Mouse (Mus musculus) MEL (cell line): ENCODE measurements around the gene Cdk1. TPM values are rescaled to one million over a fixed set of nuclear protein-coding genes. Genes with fewer than 3 reads are reported as not detected.

Experiments used
- DNase-seq: peaks from one replicate; pipeline ENCODE4 v3.0.0; 2011; ENCODE audit warnings: low read depth, low spot score
- H3K27ac ChIP-seq: 2 replicates; pipeline ENCODE4 v1.5.1; 2012; ENCODE audit warnings: low read depth, mild to moderate bottlenecking, control low read depth, low read length, moderate library complexity; ENCODE audit not compliant: control insufficient read depth
- H3K27me3 ChIP-seq, 2 experiments: fragments of 150-350 bp in 1 of 2; sonication (generic) in 1 of 2; 2 replicates each; pipeline ENCODE4 v1.6.1; 2012; ENCODE audit warnings: low read length in 2 of 2, mild to moderate bottlenecking in 2 of 2, improper control_type of control experiment in 1 of 2, moderate library complexity in 1 of 2; ENCODE audit not compliant: insufficient read depth in 2 of 2, control insufficient read depth in 1 of 2
- H3K36me3 ChIP-seq, 2 experiments: 2 replicates each; pipeline ENCODE4 v1.6.1; 2012 to 2014; ENCODE audit warnings: low read length in 2 of 2, improper control_type of control experiment in 1 of 2, inconsistent platforms in 1 of 2, mild to moderate bottlenecking in 1 of 2; ENCODE audit not compliant: insufficient read depth in 2 of 2, control insufficient read depth in 1 of 2
- H3K4me1 ChIP-seq, 2 experiments: fragments of 150-350 bp in 1 of 2; sonication (generic) in 1 of 2; 2 replicates each; pipeline ENCODE4 v1.6.1; 2012; ENCODE audit warnings: low read length in 2 of 2, improper control_type of control experiment in 1 of 2, mild to moderate bottlenecking in 1 of 2; ENCODE audit not compliant: insufficient read depth in 2 of 2, control insufficient read depth in 1 of 2
- H3K4me3 ChIP-seq, 2 experiments: fragments of 150-350 bp in 1 of 2; sonication (generic) in 1 of 2; 2 replicates each; pipeline ENCODE4 v1.5.1; 2012; ENCODE audit warnings: low read depth in 2 of 2, low read length in 2 of 2, mild to moderate bottlenecking in 2 of 2, moderate library complexity in 2 of 2, control low read depth in 1 of 2, improper control_type of control experiment in 1 of 2; ENCODE audit not compliant: control insufficient read depth in 1 of 2, insufficient read depth in 1 of 2
- H3K79me2 ChIP-seq: 2 replicates; pipeline ENCODE4 v1.6.1; 2012; ENCODE audit warnings: mild to moderate bottlenecking, low read length, moderate library complexity; ENCODE audit not compliant: control insufficient read depth, poor library complexity, insufficient read depth
- H3K9ac ChIP-seq: 2 replicates; pipeline ENCODE4 v1.6.1; 2012; ENCODE audit warnings: low read depth, mild to moderate bottlenecking, control low read depth, low read length, moderate library complexity; ENCODE audit not compliant: control insufficient read depth, poor library complexity, severe bottlenecking
- H3K9me3 ChIP-seq: fragments of 150-350 bp; sonication (generic); replicated peaks from 2 replicates; pipeline ENCODE4 v1.6.1; 2012; ENCODE audit warnings: mild to moderate bottlenecking, low read length, improper control_type of control experiment, moderate library complexity; ENCODE audit not compliant: insufficient read depth
- BHLHE40 ChIP-seq: IDR thresholded peaks from 2 replicates; pipeline ENCODE4 v1.6.1; 2012; ENCODE audit warnings: low read depth, mild to moderate bottlenecking, inconsistent platforms, low read length, improper control_type of control experiment, borderline replicate concordance
- CHD1 ChIP-seq: IDR thresholded peaks from 2 replicates; pipeline ENCODE4 v1.6.1; 2012; ENCODE audit warnings: low read depth, mild to moderate bottlenecking, inconsistent platforms, low read length, improper control_type of control experiment
- CHD2 ChIP-seq: IDR thresholded peaks from 2 replicates; pipeline ENCODE4 v1.6.1; 2011; ENCODE audit warnings: low read length, improper control_type of control experiment
- CTCF ChIP-seq, 3 experiments: IDR thresholded peaks in 2 of 3; conservative IDR thresholded peaks in 1 of 3; 2 replicates each; pipeline ENCODE4 v1.5.1; 2011 to 2012; ENCODE audit warnings: low read length in 3 of 3, low read depth in 2 of 3, mild to moderate bottlenecking in 2 of 3, improper control_type of control experiment in 1 of 3, inconsistent platforms in 1 of 3, mixed read lengths in 1 of 3, moderate library complexity in 1 of 3; ENCODE audit not compliant: control insufficient read depth in 1 of 3, insufficient read depth in 1 of 3, poor library complexity in 1 of 3, severe bottlenecking in 1 of 3
- E2F4 ChIP-seq: IDR thresholded peaks from 2 replicates; pipeline ENCODE4 v1.6.1; 2011; ENCODE audit warnings: low read depth, low read length, improper control_type of control experiment, borderline replicate concordance
- ELF1 ChIP-seq: IDR thresholded peaks from 2 replicates; pipeline ENCODE4 v1.6.1; 2014; ENCODE audit warnings: low read depth, mild to moderate bottlenecking, inconsistent platforms, low read length, improper control_type of control experiment, moderate library complexity
- EP300 ChIP-seq, 2 experiments: IDR thresholded peaks; 2 replicates each; pipeline ENCODE4 v1.6.1; 2011; ENCODE audit warnings: improper control_type of control experiment in 2 of 2, low read length in 2 of 2, low read depth in 1 of 2, mild to moderate bottlenecking in 1 of 2
- ETS1 ChIP-seq: IDR thresholded peaks from 2 replicates; pipeline ENCODE4 v1.6.1; 2012; ENCODE audit warnings: low read depth, mild to moderate bottlenecking, inconsistent platforms, low read length, improper control_type of control experiment, moderate library complexity
- GABPA ChIP-seq: IDR thresholded peaks from 2 replicates; pipeline ENCODE4 v1.6.1; 2012; ENCODE audit warnings: low read depth, mild to moderate bottlenecking, inconsistent platforms, low read length, improper control_type of control experiment, moderate library complexity
- JUND ChIP-seq: IDR thresholded peaks from 2 replicates; pipeline ENCODE4 v1.6.1; 2011; ENCODE audit warnings: low read depth, mild to moderate bottlenecking, improper control_type of control experiment, low read length
- KAT2A ChIP-seq: conservative IDR thresholded peaks from 2 replicates; pipeline ENCODE4 v1.6.1; 2012; ENCODE audit warnings: low read depth, low read length, improper control_type of control experiment, inconsistent platforms
- MAFK ChIP-seq: IDR thresholded peaks from 2 replicates; pipeline ENCODE4 v1.6.1; 2011; ENCODE audit warnings: low read depth, mild to moderate bottlenecking, low read length, improper control_type of control experiment, borderline replicate concordance
- MAX ChIP-seq: IDR thresholded peaks from 2 replicates; pipeline ENCODE4 v1.6.1; 2011; ENCODE audit warnings: low read length, improper control_type of control experiment
- MEF2A ChIP-seq: IDR thresholded peaks from 2 replicates; pipeline ENCODE4 v1.6.1; 2014; ENCODE audit warnings: low read depth, mild to moderate bottlenecking, inconsistent platforms, low read length, improper control_type of control experiment; ENCODE audit not compliant: poor library complexity, insufficient replicate concordance, severe bottlenecking; ENCODE audit errors: extremely low read depth
- MXI1 ChIP-seq: IDR thresholded peaks from 2 replicates; pipeline ENCODE4 v1.6.1; 2011; ENCODE audit warnings: mild to moderate bottlenecking, low read depth, low read length, improper control_type of control experiment
- MYB ChIP-seq: IDR thresholded peaks from 2 replicates; pipeline ENCODE4 v1.6.1; 2011; ENCODE audit warnings: mild to moderate bottlenecking, low read depth, low read length, improper control_type of control experiment
- MYC ChIP-seq: IDR thresholded peaks from 2 replicates; pipeline ENCODE4 v1.6.1; 2011; ENCODE audit warnings: low read depth, mild to moderate bottlenecking, low read length, improper control_type of control experiment, moderate library complexity
- NELFE ChIP-seq: IDR thresholded peaks from 2 replicates; pipeline ENCODE4 v1.6.1; 2011; ENCODE audit warnings: low read depth, low read length, improper control_type of control experiment
- POLR2AphosphoS2 ChIP-seq: IDR thresholded peaks from 2 replicates; pipeline ENCODE4 v1.6.1; 2011; ENCODE audit warnings: low read length, improper control_type of control experiment
- RCOR1 ChIP-seq: IDR thresholded peaks from 2 replicates; pipeline ENCODE4 v1.6.1; 2012; ENCODE audit warnings: low read depth, mild to moderate bottlenecking, inconsistent platforms, low read length, improper control_type of control experiment
- SIN3A ChIP-seq: IDR thresholded peaks from 2 replicates; pipeline ENCODE4 v1.6.1; 2012; ENCODE audit warnings: low read length, improper control_type of control experiment, inconsistent platforms
- SMC3 ChIP-seq: IDR thresholded peaks from 2 replicates; pipeline ENCODE4 v1.6.1; 2011; ENCODE audit warnings: low read depth, low read length, improper control_type of control experiment
- TBP ChIP-seq: IDR thresholded peaks from 2 replicates; pipeline ENCODE4 v1.8.0; 2011; ENCODE audit warnings: low read depth, low read length, improper control_type of control experiment
- TCF12 ChIP-seq: IDR thresholded peaks from 2 replicates; pipeline ENCODE4 v1.6.1; 2014; ENCODE audit warnings: low read depth, mild to moderate bottlenecking, inconsistent platforms, low read length, improper control_type of control experiment, moderate library complexity
- UBTF ChIP-seq: IDR thresholded peaks from 2 replicates; pipeline ENCODE4 v1.6.1; 2012; ENCODE audit warnings: low read depth, mild to moderate bottlenecking, inconsistent platforms, low read length, improper control_type of control experiment, moderate library complexity, borderline replicate concordance; ENCODE audit not compliant: insufficient read depth
- USF1 ChIP-seq: IDR thresholded peaks from 2 replicates; pipeline ENCODE4 v1.6.1; 2014; ENCODE audit warnings: low read depth, mild to moderate bottlenecking, inconsistent platforms, low read length, improper control_type of control experiment, moderate library complexity
- ZC3H11A ChIP-seq: IDR thresholded peaks from 2 replicates; pipeline ENCODE4 v1.6.1; 2012; ENCODE audit warnings: low read depth, mild to moderate bottlenecking, inconsistent platforms, low read length, improper control_type of control experiment
- ZKSCAN1 ChIP-seq: IDR thresholded peaks from 2 replicates; pipeline ENCODE4 v1.6.1; 2012; ENCODE audit warnings: low read depth, mild to moderate bottlenecking, inconsistent platforms, low read length, improper control_type of control experiment, moderate library complexity
- ZNF384 ChIP-seq: IDR thresholded peaks from 2 replicates; pipeline ENCODE4 v1.6.1; 2012; ENCODE audit warnings: low read depth, mild to moderate bottlenecking, inconsistent platforms, low read length, improper control_type of control experiment
- polyA plus RNA-seq, 2 experiments: library from polyadenylated mRNA; stranded (reverse) in 1 of 2; unstranded in 1 of 2; fragments of >175 nt in 1 of 2; fragments of >200 nt in 1 of 2; gene quantifications; 2 replicates each; pipeline versions ENCODE4 v1.2.1 to v1.2.4; 2012; ENCODE audit warnings: low replicate concordance in 2 of 2, low read depth in 1 of 2; ENCODE audit not compliant: insufficient read length in 2 of 2, insufficient read depth in 1 of 2, missing spikeins in 1 of 2
- total RNA-seq: library from RNA; depleted of rRNA; stranded (reverse); fragments of 300-350 nt; gene quantifications from 2 replicates; pipeline ENCODE4 v1.2.3, GENCODE M21; 2012

Cdk1 gene
- total and polyA plus RNA-seq, 3 experiments: 223 to 562 (median 311) TPM

GRCm38 (mm10) chr10:69341570-69342227 lies 11.0 kb downstream of the Cdk1 start:
- H3K4me3 ChIP-seq: no peak overlapping the region
- TF ChIP-seq CHD2 (no peak), E2F4 (no peak), POLR2AphosphoS2 (no peak), ETS1 (no peak), ZC3H11A (no peak), ZKSCAN1 (no peak), ELF1 (no peak), ZNF384 (no peak), JUND (no peak), RCOR1 (no peak), MAX (no peak), SMC3 (no peak), EP300 (IDR thresholded peaks at IDR 0.05; ENCODE audit: low read depth in 1 of 2, low read length in 2 of 2) (no peak), SIN3A (no peak), USF1 (no peak), MYC (no peak), KAT2A (no peak), MXI1 (no peak)
- H3K27ac ChIP-seq: no peak overlapping the region
- H3K9me3 ChIP-seq: no peaks in the 10 kb centered on the region
- peaks cover 19% of the 10 kb centered on the region for H3K79me2 ChIP-seq
- H3K4me1 ChIP-seq: no peaks in the 10 kb centered on the region
- no peaks in the 10 kb centered on the region for H3K27me3 ChIP-seq
- no peak for DNase-seq
- no peak overlapping the region for H3K9ac ChIP-seq
- peaks cover 0 to 38% of the 10 kb centered on the region in 2 experiments; a peak in 2 of 4 replicates for H3K36me3 ChIP-seq

DNA sequence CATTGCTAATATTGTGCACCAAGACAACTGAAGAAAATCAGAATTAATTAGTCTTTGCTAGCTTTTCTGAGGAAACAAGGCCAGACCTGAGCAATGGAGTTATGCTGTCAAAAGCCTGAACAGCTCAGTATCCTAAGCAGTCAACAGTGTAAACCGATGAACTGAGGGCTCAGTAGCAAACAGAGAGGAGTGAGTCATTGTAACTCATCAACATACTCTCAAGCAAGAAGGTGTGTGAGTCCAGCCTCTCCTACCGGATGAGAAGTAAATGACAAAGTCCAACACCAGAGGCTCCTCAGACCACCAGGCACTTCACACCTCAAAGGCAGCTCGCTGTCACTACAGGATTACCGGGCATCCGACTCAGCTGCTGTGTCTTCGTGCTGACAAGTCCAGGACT lies 12.7 kb downstream of the Cdk1 start:
- DNase-seq: no peak
- Histone ChIP-seq H3K27me3 (no peaks in the 10 kb centered on the region), H3K4me1 (no peaks in the 10 kb centered on the region), H3K27ac (no peak overlapping the region), H3K36me3 (peaks cover 0 to 34% of the 10 kb centered on the region in 2 experiments; a peak in 2 of 4 replicates), H3K9ac (no peak overlapping the region), H3K79me2 (peaks cover 7% of the 10 kb centered on the region), H3K4me3 (no peak overlapping the region), H3K9me3 (no peaks in the 10 kb centered on the region)
- TF ChIP-seq USF1 (no peak), TCF12 (no peak), JUND (no peak), CHD2 (no peak), BHLHE40 (no peak), GABPA (no peak), MAFK (no peak), ETS1 (no peak), SMC3 (no peak), UBTF (no peak), NELFE (no peak), MEF2A (no peak), CHD1 (no peak), MYB (no peak), SIN3A (no peak), TBP (no peak), ZC3H11A (no peak), CTCF (IDR thresholded peaks at IDR 0.05 in 2 of 3, conservative IDR thresholded peaks at IDR 0.05 in 1 of 3; ENCODE audit: control insufficient read depth in 1 of 3, insufficient read depth in 1 of 3, low read depth in 2 of 3, low read length in 3 of 3, poor library complexity in 1 of 3, severe bottlenecking in 1 of 3) (no peak), ZKSCAN1 (no peak)
